Mouse (Mus musculus) hindbrain, embryonic 16.5 days (tissue): ENCODE data around the gene Tbc1d20. TPM values are rescaled to one million over a fixed set of nuclear protein-coding genes. Genes with fewer than 3 reads are reported as not detected.

ENCODE experiments used
- ATAC-seq: fragments of 200-750 bp; cut with Nextera tagmentation; 2 replicates; pipeline ENCODE4 v1.8.0; 2017; ENCODE audit warnings: moderate TSS enrichment, moderate library complexity
- H3K27ac ChIP-seq: fragments of 300-500 bp; sonication (generic); 2 replicates; pipeline ENCODE4 v1.5.1; 2014; ENCODE audit warnings: low read depth, mild to moderate bottlenecking, control low read depth, low read length, moderate library complexity
- H3K27me3 ChIP-seq: fragments of 300-500 bp; sonication (generic); replicated peaks from 2 replicates; pipeline ENCODE4 v1.6.1; 2014; ENCODE audit warnings: low read length; ENCODE audit not compliant: control insufficient read depth, insufficient read depth
- H3K36me3 ChIP-seq: fragments of 300-500 bp; sonication (generic); 2 replicates; pipeline ENCODE4 v1.6.1; 2014; ENCODE audit warnings: mild to moderate bottlenecking, low read length, moderate library complexity, mixed read lengths; ENCODE audit not compliant: control insufficient read depth, insufficient read depth
- H3K4me1 ChIP-seq: fragments of 300-500 bp; sonication (generic); 2 replicates; pipeline ENCODE4 v1.6.1; 2014; ENCODE audit warnings: low read depth, low read length; ENCODE audit not compliant: control insufficient read depth, insufficient read depth
- H3K4me2 ChIP-seq: fragments of 300-500 bp; sonication (generic); 2 replicates; pipeline ENCODE4 v1.6.1; 2014; ENCODE audit warnings: mild to moderate bottlenecking, low read length, control low read depth, moderate library complexity
- H3K4me3 ChIP-seq: fragments of 300-500 bp; sonication (generic); 2 replicates; pipeline ENCODE4 v1.5.1; 2014; ENCODE audit warnings: mild to moderate bottlenecking, low read length, control low read depth, moderate library complexity
- H3K9ac ChIP-seq: fragments of 300-500 bp; sonication (generic); 2 replicates; pipeline ENCODE4 v1.6.1; 2014; ENCODE audit warnings: low read depth, mild to moderate bottlenecking, control low read depth, low read length, moderate library complexity
- H3K9me3 ChIP-seq: fragments of 300-500 bp; sonication (generic); 2 replicates; pipeline ENCODE4 v1.6.1; 2014; ENCODE audit warnings: mild to moderate bottlenecking, low read length, moderate library complexity; ENCODE audit not compliant: control insufficient read depth
- WGBS: fragments of 180-500 bp; shearing (Covaris S2); extraction: QIAGEN DNeasy Blood & Tissue Kit; methylation state at CpG from one replicate; pipeline ENCODE4 v1.1.7; 2014; 5-methylcytosine and 5-hydroxymethylcytosine counted together
- polyA plus RNA-seq: library from polyadenylated mRNA; unstranded; fragments of >200 nt; fragmentation: Nextera tagmentation; extraction: Ambion mirVana; gene quantifications from 2 replicates; pipeline ENCODE4 v1.2.1, GENCODE M21; 2015

The Tbc1d20 gene
- polyA plus RNA-seq, 1 experiment from 2014 or later = 31.2 TPM

GRCm38 (mm10) chr2:152332101-152332825, 38.6 kb downstream of the Tbc1d20 start, which contains the start of gene Rbck1:
Rbck1 (minus strand) TSS chr2:152332653.
- Histone ChIP-seq H3K9ac (peak within 1 kb of the TSS; percentile 88), H3K4me3 (peak within 1 kb of the TSS; percentile 81), H3K4me2 (peak within 1 kb of the TSS; percentile 93), H3K27me3 (no peaks in the 10 kb centered on the region), H3K27ac (peak within 1 kb of the TSS; percentile 92), H3K9me3 (no peaks in the 10 kb centered on the region), H3K4me1 (peaks cover 18% of the 10 kb centered on the region), H3K36me3 (peaks cover 9% of the 10 kb centered on the region)
- WGBS = 0% methylated on average over 39 of the region's 54 CpGs
- peak; percentile 97 for ATAC-seq

GRCm38 (mm10) chr2:152333345-152334006, 39.8 kb downstream of the Tbc1d20 start:
- Histone ChIP-seq H3K4me1 (peaks cover 18% of the 10 kb centered on the region), H3K27me3 (peaks cover 3% of the 10 kb centered on the region; the same call in 1 of the 2 replicates), H3K27ac (no peak overlapping the region), H3K9me3 (no peaks in the 10 kb centered on the region), H3K36me3 (peaks cover 6% of the 10 kb centered on the region), H3K4me3 (no peak overlapping the region), H3K9ac (no peak overlapping the region), H3K4me2 (no peak overlapping the region)
- 81% methylated on average over 4 of the region's 4 CpGs for WGBS
- ATAC-seq = no peak

GRCm38 (mm10) chr2:152335289-152335820, 41.7 kb downstream of the Tbc1d20 start:
- H3K4me1 ChIP-seq = peaks cover 13% of the 10 kb centered on the region
- no peak for ATAC-seq
- no peak overlapping the region for H3K27ac ChIP-seq
- no peak overlapping the region for H3K9ac ChIP-seq
- 58% methylated on average over 11 of the region's 11 CpGs for WGBS
- H3K4me3 ChIP-seq = no peak overlapping the region
- H3K9me3 ChIP-seq = no peaks in the 10 kb centered on the region
- H3K4me2 ChIP-seq = no peak overlapping the region
- peaks cover 3% of the 10 kb centered on the region; the same call in 1 of the 2 replicates for H3K27me3 ChIP-seq
- no peaks in the 10 kb centered on the region for H3K36me3 ChIP-seq

GRCm38 (mm10) chr2:152336856-152337255, 43.2 kb downstream of the Tbc1d20 start:
- no peaks in the 10 kb centered on the region for H3K36me3 ChIP-seq

DNA sequence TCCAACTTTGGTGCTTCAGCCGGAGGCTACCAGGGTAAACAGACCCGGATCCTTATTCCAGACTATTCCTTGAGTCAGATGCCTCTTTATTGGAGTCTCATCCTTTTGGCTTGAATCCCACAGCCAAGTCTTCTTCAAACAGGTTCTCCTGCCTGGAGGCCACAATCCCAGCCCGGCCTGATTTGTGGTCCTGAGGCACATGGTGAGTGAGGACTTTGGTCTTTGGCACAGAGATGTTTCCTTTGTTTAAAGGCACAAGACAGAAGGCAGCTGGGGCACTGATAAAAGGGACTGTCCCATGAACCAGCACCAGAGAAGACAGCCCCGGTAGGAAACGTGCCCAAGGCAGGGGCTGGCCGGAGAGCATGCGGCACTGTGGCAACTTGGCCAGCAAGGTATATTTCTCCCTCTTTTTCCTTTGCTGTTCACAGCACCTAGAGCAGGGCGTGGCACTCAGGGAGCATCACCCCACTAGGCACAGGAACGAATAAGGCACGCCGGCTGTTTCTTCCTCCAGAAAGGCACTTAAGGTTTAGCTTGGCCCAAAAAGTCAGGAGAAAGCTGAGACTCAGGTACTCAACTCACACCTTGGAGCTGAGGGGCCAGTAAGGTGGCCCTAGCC, 44.1 kb downstream of the Tbc1d20 start:
- H3K4me3 ChIP-seq = no peak overlapping the region
- peaks cover 3% of the 10 kb centered on the region; the same call in 1 of the 2 replicates for H3K27me3 ChIP-seq
- 93% methylated on average over 11 of the region's 11 CpGs for WGBS
- H3K27ac ChIP-seq = no peak overlapping the region
- no peaks in the 10 kb centered on the region for H3K36me3 ChIP-seq
- no peak for ATAC-seq
- no peaks in the 10 kb centered on the region for H3K9me3 ChIP-seq
- no peaks in the 10 kb centered on the region for H3K4me1 ChIP-seq
- H3K9ac ChIP-seq = no peak overlapping the region
- H3K4me2 ChIP-seq = no peak overlapping the region

More at GRCm38 (mm10) chr2:152336856-152337255, 43.2 kb downstream of the Tbc1d20 start:
- no peak overlapping the region for H3K4me2 ChIP-seq
- H3K9ac ChIP-seq = no peak overlapping the region
- H3K4me3 ChIP-seq = no peak overlapping the region
- no peak for ATAC-seq
- no peaks in the 10 kb centered on the region for H3K9me3 ChIP-seq
- peaks cover 3% of the 10 kb centered on the region; the same call in 1 of the 2 replicates for H3K27me3 ChIP-seq
- H3K27ac ChIP-seq = no peak overlapping the region
- H3K4me1 ChIP-seq = no peaks in the 10 kb centered on the region
- WGBS = 96% methylated on average over 1 of the region's 1 CpGs

DNA sequence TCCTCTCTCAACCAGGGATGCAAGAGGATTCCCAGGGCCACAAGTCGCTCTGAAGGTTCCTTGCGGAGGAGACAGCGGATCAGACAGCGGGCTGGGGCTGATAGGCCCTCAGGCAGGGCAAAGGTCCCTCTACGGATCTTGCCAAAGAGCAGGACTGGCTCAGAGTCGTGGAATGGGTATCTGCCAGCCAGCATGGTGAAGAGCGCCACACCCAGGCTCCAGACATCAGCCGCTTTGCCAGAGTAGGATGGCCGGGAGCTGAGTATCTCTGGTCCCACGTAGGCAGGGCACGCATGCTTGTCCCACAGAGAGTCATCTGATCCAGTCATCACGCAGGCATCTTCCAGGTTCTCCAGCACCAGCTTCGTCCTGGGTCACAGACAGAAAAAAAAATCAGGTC, 44.7 kb downstream of the Tbc1d20 start:
- no peak overlapping the region for H3K9ac ChIP-seq
- H3K27me3 ChIP-seq = peaks cover 3% of the 10 kb centered on the region; the same call in 1 of the 2 replicates
- no peaks in the 10 kb centered on the region for H3K36me3 ChIP-seq
- no peak overlapping the region for H3K27ac ChIP-seq
- no peaks in the 10 kb centered on the region for H3K9me3 ChIP-seq
- H3K4me3 ChIP-seq = no peak overlapping the region
- H3K4me1 ChIP-seq = no peaks in the 10 kb centered on the region
- 82% methylated on average over 13 of the region's 13 CpGs for WGBS
- no peak for ATAC-seq
- no peak overlapping the region for H3K4me2 ChIP-seq

DNA sequence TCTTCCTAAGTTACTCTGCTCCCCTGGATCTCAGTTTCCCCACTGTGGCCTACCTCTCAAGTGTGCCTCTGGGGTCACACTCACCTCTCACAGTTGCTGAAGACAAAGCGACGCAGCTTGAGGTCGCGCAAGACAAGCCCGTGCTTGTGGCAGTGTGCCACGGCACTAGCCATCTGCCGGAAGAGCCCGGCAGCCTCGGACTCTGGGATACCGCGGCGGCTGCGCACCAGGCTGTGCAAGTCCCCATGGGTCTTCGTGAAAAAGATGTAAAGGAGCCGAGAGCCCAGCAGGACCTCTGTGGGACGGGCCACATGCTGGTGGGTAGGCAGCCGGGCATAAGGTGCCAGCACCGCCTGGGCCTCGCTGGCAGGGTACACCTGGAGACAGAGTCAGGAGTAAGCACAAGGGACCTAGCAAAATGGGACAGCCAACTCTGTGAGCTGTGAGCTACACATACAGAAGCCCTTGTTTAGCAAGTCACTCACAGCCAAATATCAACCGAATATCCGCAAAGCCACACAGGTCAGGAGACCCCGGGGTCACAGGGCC, 46.1 kb downstream of the Tbc1d20 start:
- no peak overlapping the region for H3K27ac ChIP-seq
- ATAC-seq = no peak
- H3K9me3 ChIP-seq = no peaks in the 10 kb centered on the region
- WGBS = 84% methylated on average over 22 of the region's 22 CpGs
- H3K27me3 ChIP-seq = peaks cover 3% of the 10 kb centered on the region; the same call in 1 of the 2 replicates
- no peak overlapping the region for H3K4me2 ChIP-seq
- no peak overlapping the region for H3K4me3 ChIP-seq
- no peaks in the 10 kb centered on the region for H3K36me3 ChIP-seq
- peaks cover 6% of the 10 kb centered on the region for H3K4me1 ChIP-seq
- no peak overlapping the region for H3K9ac ChIP-seq

DNA sequence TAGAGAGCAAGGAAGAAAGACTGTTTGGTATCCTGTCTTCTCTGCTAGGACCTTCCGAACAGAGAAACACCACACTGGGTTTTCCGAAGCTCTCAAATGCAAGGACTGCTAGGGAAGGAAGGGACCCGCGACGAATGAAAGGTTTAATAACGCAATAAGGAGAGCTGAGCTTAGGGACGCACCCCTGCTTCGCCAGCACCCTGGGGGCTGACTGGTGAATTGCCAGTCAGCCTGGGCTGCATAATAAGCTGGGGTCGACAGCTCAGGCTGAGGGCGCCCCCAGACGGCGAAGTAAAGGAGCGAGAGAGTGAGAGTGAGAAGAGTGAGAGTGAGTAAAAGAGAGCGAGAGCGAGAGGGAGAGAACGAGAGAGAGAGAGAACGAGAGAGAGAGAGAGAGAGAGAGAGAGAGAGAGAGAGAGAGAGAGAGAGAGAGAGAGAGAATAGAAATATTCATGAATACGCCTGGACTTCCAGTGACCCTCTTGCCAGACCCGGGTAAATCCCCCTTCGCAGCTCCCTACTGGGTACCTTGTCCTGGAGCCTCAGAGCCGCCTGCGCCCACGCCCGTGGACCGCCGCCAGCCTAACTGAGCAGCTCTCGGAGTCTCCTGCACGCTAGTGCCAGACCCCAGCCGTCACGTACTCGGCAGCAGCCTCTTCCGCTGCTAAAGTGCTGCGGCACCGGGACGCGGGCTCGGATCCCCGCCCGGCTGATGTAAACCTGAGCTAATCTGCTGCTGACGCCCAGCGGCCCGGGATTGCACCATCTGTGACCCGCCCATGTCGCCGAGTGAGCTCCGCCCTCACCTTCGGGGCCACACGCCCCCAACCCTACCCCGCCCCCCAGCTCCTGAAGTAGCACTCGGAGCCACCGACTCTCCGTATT, 49.9 kb downstream of the Tbc1d20 start, which contains the start of gene Trib3:
TSS of gene Trib3 (minus strand) at position 704 of the 885 bp plus-strand sequence.
- under 1% methylated on average over 50 of the region's 52 CpGs for WGBS
- peak within 1 kb of the TSS; percentile 71 for H3K27ac ChIP-seq
- H3K9me3 ChIP-seq = no peaks in the 10 kb centered on the region

More for the DNA sequence above, 49.9 kb downstream of the Tbc1d20 start, which contains the start of gene Trib3:
- H3K36me3 ChIP-seq = no peaks in the 10 kb centered on the region
- peak; percentile 86 for ATAC-seq
- H3K27me3 ChIP-seq = peaks cover 3% of the 10 kb centered on the region; the same call in 1 of the 2 replicates
- H3K9ac ChIP-seq = peak within 1 kb of the TSS; percentile 74
- H3K4me1 ChIP-seq = peaks cover 6% of the 10 kb centered on the region
- peak within 1 kb of the TSS; percentile 60 for H3K4me3 ChIP-seq
- peak within 1 kb of the TSS; percentile 97 for H3K4me2 ChIP-seq
